Mouse (Mus musculus) neural tube, embryonic 10.5 days (tissue): ENCODE measurements around the gene Urod.

Source experiments
- DNase-seq: peaks from one replicate; pipeline ENCODE4 v3.0.0-alpha.2; 2017; ENCODE audit warnings: low spot score; ENCODE audit errors: extremely low spot score

Urod gene

GRCm38 (mm10) chr4:116995131-116995797 lies 1.1 kb upstream of the Urod start, which contains the start of gene Hectd3:
TSS of gene Hectd3 (plus strand) at chr4:116995317.
- DNase-seq = peak; percentile 75

GRCm38 (mm10) chr4:116991366-116991765 lies 2.8 kb downstream of the Urod start:
- peak; percentile 82 for DNase-seq

GRCm38 (mm10) chr4:116989731-116990130 lies 4.5 kb downstream of the Urod start:
- no peak for DNase-seq

GRCm38 (mm10) chr4:116987122-116987456 lies 7.1 kb downstream of the Urod start:
- DNase-seq = no peak

- DNase-seq = peak; percentile 44
These were observed 7.7 kb downstream of the Urod start for GRCm38 (mm10) chr4:116986400-116987121.

GRCm38 (mm10) chr4:116985681-116986080 lies 8.5 kb downstream of the Urod start:
- DNase-seq = no peak

- no peak for DNase-seq
These were observed 17.7 kb downstream of the Urod start for GRCm38 (mm10) chr4:116976503-116976902.

GRCm38 (mm10) chr4:116954951-116955350 lies 39.3 kb downstream of the Urod start:
- no peak for DNase-seq

GRCm38 (mm10) chr4:116951642-116952041 lies 42.6 kb downstream of the Urod start:
- no peak for DNase-seq

- DNase-seq = no peak
These were observed 50.2 kb downstream of the Urod start for GRCm38 (mm10) chr4:116944055-116944454.

GRCm38 (mm10) chr4:116942695-116943094 lies 51.5 kb downstream of the Urod start:
- no peak for DNase-seq
